Mouse (Mus musculus) megakaryocyte, embryonic 14.5 days (primary cell): ENCODE measurements at regions not wholly inside any gene's neighbourhood (a gene's known extent, or its start where the extent isn't known, plus 50 kb on each side); places are given as distances from the start of the nearest gene placed in this dataset.

Source experiments
- H3K27me3 ChIP-seq: replicated peaks from 2 replicates; pipeline ENCODE3; 2012; ENCODE audit warnings: inconsistent platforms
- H3K36me3 ChIP-seq: replicated peaks from 2 replicates; pipeline ENCODE3; 2012; ENCODE audit warnings: low read length, inconsistent platforms, mixed read lengths
- H3K4me1 ChIP-seq: 2 replicates; pipeline ENCODE4 v1.6.1; 2012; ENCODE audit warnings: inconsistent platforms
- H3K4me3 ChIP-seq: replicated peaks from 2 replicates; pipeline ENCODE3; 2012; ENCODE audit warnings: moderate library complexity, mild to moderate bottlenecking, inconsistent platforms
- H3K9me3 ChIP-seq: 2 replicates; pipeline ENCODE4 v1.6.1; 2012; ENCODE audit warnings: inconsistent platforms
- FLI1 ChIP-seq: IDR thresholded peaks from 2 replicates; pipeline ENCODE4 v1.6.1; 2012; ENCODE audit warnings: low read length, inconsistent platforms, mixed read lengths
- GATA1 ChIP-seq: IDR thresholded peaks from 3 replicates; pipeline ENCODE4 v1.6.1; 2012; ENCODE audit warnings: mixed read lengths, low read length, inconsistent platforms, borderline replicate concordance

GRCm38 (mm10) chr16:42808864-42809263 lies 66.8 kb upstream of the Zbtb20 start:
- H3K36me3 ChIP-seq: no peaks in the 10 kb centered on the region
- no peaks in the 10 kb centered on the region for H3K4me1 ChIP-seq
- TF ChIP-seq GATA1 (no peak), FLI1 (no peak)
- H3K9me3 ChIP-seq: no peaks in the 10 kb centered on the region
- H3K27me3 ChIP-seq: no peaks in the 10 kb centered on the region
- no peak overlapping the region for H3K4me3 ChIP-seq

- Histone ChIP-seq H3K4me1 (no peaks in the 10 kb centered on the region), H3K4me3 (no peak overlapping the region), H3K27me3 (no peaks in the 10 kb centered on the region), H3K36me3 (no peaks in the 10 kb centered on the region), H3K9me3 (no peaks in the 10 kb centered on the region)
- TF ChIP-seq GATA1 (no peak), FLI1 (no peak)
Observed at GRCm38 (mm10) chr16:42807536-42807935, 68.1 kb upstream of the Zbtb20 start.

GRCm38 (mm10) chr16:42803609-42804008 lies 72.1 kb upstream of the Zbtb20 start:
- Histone ChIP-seq H3K27me3 (no peaks in the 10 kb centered on the region), H3K36me3 (no peaks in the 10 kb centered on the region), H3K4me1 (no peaks in the 10 kb centered on the region), H3K4me3 (no peak overlapping the region), H3K9me3 (peaks cover 5% of the 10 kb centered on the region; the same call in 1 of the 2 replicates)
- no peak for TF ChIP-seq FLI1
- TF ChIP-seq GATA1: no peak

- no peak for TF ChIP-seq GATA1
- TF ChIP-seq FLI1: no peak
Observed at GRCm38 (mm10) chr16:42792571-42792970, 83.1 kb upstream of the Zbtb20 start.

GRCm38 (mm10) chr16:42784712-42785111 lies 91.0 kb upstream of the Zbtb20 start:
- no peak for TF ChIP-seq FLI1
- TF ChIP-seq GATA1: no peak
- no peaks in the 10 kb centered on the region for H3K4me1 ChIP-seq
- H3K9me3 ChIP-seq: peaks cover 13% of the 10 kb centered on the region; the same call in 1 of the 2 replicates
- no peaks in the 10 kb centered on the region for H3K27me3 ChIP-seq
- no peaks in the 10 kb centered on the region for H3K36me3 ChIP-seq
- no peak overlapping the region for H3K4me3 ChIP-seq

More at GRCm38 (mm10) chr16:42792571-42792970, 83.1 kb upstream of the Zbtb20 start:
- no peak overlapping the region for H3K4me3 ChIP-seq
- H3K9me3 ChIP-seq: no peaks in the 10 kb centered on the region
- H3K36me3 ChIP-seq: no peaks in the 10 kb centered on the region
- no peaks in the 10 kb centered on the region for H3K4me1 ChIP-seq
- no peaks in the 10 kb centered on the region for H3K27me3 ChIP-seq

GRCm38 (mm10) chr16:42784031-42784430 lies 91.7 kb upstream of the Zbtb20 start:
- Histone ChIP-seq H3K4me3 (no peak overlapping the region), H3K36me3 (no peaks in the 10 kb centered on the region), H3K4me1 (no peaks in the 10 kb centered on the region), H3K27me3 (no peaks in the 10 kb centered on the region), H3K9me3 (peaks cover 16% of the 10 kb centered on the region; the same call in 1 of the 2 replicates)
- TF ChIP-seq FLI1: no peak
- no peak for TF ChIP-seq GATA1

- H3K27me3 ChIP-seq: no peaks in the 10 kb centered on the region
- H3K4me1 ChIP-seq: no peaks in the 10 kb centered on the region
- peak overlapping the region; percentile 4 for H3K4me3 ChIP-seq
- no peaks in the 10 kb centered on the region for H3K36me3 ChIP-seq
- H3K9me3 ChIP-seq: peaks cover 13% of the 10 kb centered on the region; the same call in 1 of the 2 replicates
- TF ChIP-seq GATA1: no peak
- TF ChIP-seq FLI1: no peak
Observed at GRCm38 (mm10) chr16:42782091-42782679, 93.5 kb upstream of the Zbtb20 start.

- no peaks in the 10 kb centered on the region for H3K27me3 ChIP-seq
- H3K36me3 ChIP-seq: no peaks in the 10 kb centered on the region
- TF ChIP-seq GATA1 (no peak), FLI1 (no peak)
- H3K9me3 ChIP-seq: 0 out of 2 replicates have a peak, but pooled peaks cover 6% of the 10 kb centered on the region
- no peaks in the 10 kb centered on the region for H3K4me1 ChIP-seq
- H3K4me3 ChIP-seq: no peak overlapping the region
Observed at GRCm38 (mm10) chr16:42781096-42782071, 94.3 kb upstream of the Zbtb20 start.

GRCm38 (mm10) chr16:42779957-42780356 lies 95.7 kb upstream of the Zbtb20 start:
- no peak for TF ChIP-seq GATA1
- TF ChIP-seq FLI1: no peak
- Histone ChIP-seq H3K9me3 (0 out of 2 replicates have a peak, but pooled peaks cover 3% of the 10 kb centered on the region), H3K4me1 (no peaks in the 10 kb centered on the region), H3K27me3 (no peaks in the 10 kb centered on the region), H3K36me3 (no peaks in the 10 kb centered on the region), H3K4me3 (no peak overlapping the region)

GRCm38 (mm10) chr16:42772640-42773039 lies 103.0 kb upstream of the Zbtb20 start:
- Histone ChIP-seq H3K9me3 (0 out of 2 replicates have a peak, but pooled peaks cover 3% of the 10 kb centered on the region), H3K4me1 (no peaks in the 10 kb centered on the region), H3K4me3 (no peak overlapping the region), H3K27me3 (no peaks in the 10 kb centered on the region), H3K36me3 (no peaks in the 10 kb centered on the region)
- TF ChIP-seq FLI1 (no peak), GATA1 (no peak)
